Mouse (Mus musculus) liver, embryonic 15.5 days (tissue): ENCODE data around the gene Olfr641. TPM values are rescaled to one million over a fixed set of nuclear protein-coding genes. Genes with fewer than 3 reads are reported as not detected.

Experiments
- ATAC-seq: fragments of 200-750 bp; cut with Nextera tagmentation; 2 replicates; pipeline ENCODE4 v1.8.0; 2017; ENCODE audit warnings: moderate number of reproducible peaks, mild to moderate bottlenecking, moderate library complexity; ENCODE audit not compliant: insufficient read depth
- H3K27ac ChIP-seq: fragments of 300-500 bp; sonication (generic); replicated peaks from 2 replicates; pipeline ENCODE4 v1.5.1; 2015; ENCODE audit warnings: mild to moderate bottlenecking, inconsistent platforms
- H3K27me3 ChIP-seq: fragments of 300-500 bp; sonication (generic); 2 replicates; pipeline ENCODE4 v1.6.1; 2015; ENCODE audit warnings: mild to moderate bottlenecking, inconsistent platforms
- H3K36me3 ChIP-seq: fragments of 300-500 bp; sonication (generic); replicated peaks from 2 replicates; pipeline ENCODE4 v1.6.1; 2015; ENCODE audit warnings: moderate library complexity, mild to moderate bottlenecking, inconsistent platforms
- H3K4me1 ChIP-seq: fragments of 300-500 bp; sonication (generic); replicated peaks from 2 replicates; pipeline ENCODE4 v1.6.1; 2015; ENCODE audit warnings: inconsistent platforms
- H3K4me2 ChIP-seq: fragments of 300-500 bp; sonication (generic); 2 replicates; pipeline ENCODE4 v1.6.1; 2015; ENCODE audit warnings: moderate library complexity, mild to moderate bottlenecking, inconsistent platforms
- H3K4me3 ChIP-seq: fragments of 300-500 bp; sonication (generic); replicated peaks from 2 replicates; pipeline ENCODE4 v1.5.1; 2015; ENCODE audit warnings: mild to moderate bottlenecking, inconsistent platforms
- H3K9ac ChIP-seq: fragments of 300-500 bp; sonication (generic); 2 replicates; pipeline ENCODE4 v1.6.1; 2015; ENCODE audit warnings: moderate library complexity, mild to moderate bottlenecking, inconsistent platforms
- H3K9me3 ChIP-seq: fragments of 300-500 bp; sonication (generic); replicated peaks from 2 replicates; pipeline ENCODE4 v1.6.1; 2016; ENCODE audit warnings: inconsistent platforms
- WGBS: fragments of 180-500 bp; shearing (Covaris S2); methylation state at CpG from one replicate; pipeline ENCODE4 v1.1.7; 2015; ENCODE audit warnings: mixed read lengths; ENCODE audit not compliant: insufficient replicate concordance; 5-methylcytosine and 5-hydroxymethylcytosine counted together
- polyA plus RNA-seq: library from polyadenylated mRNA; unstranded; fragments of >200 nt; fragmentation: Nextera tagmentation; extraction: Ambion mirVana; gene quantifications from 2 replicates; pipeline ENCODE4 v1.2.1, GENCODE M21; 2015

Olfr641 gene
- polyA plus RNA-seq, 1 experiment from 2014 or later = not detected

- WGBS = 53% methylated on average over 2 of the region's 2 CpGs
- ATAC-seq = no peak
- H3K9me3 ChIP-seq = no peaks in the 10 kb centered on the region
Observed at GRCm38 (mm10) chr7:104071769-104072168, 36.5 kb downstream of the Olfr641 start, which contains the start of gene Olfr644. TSS of gene Olfr644 (minus strand) at chr7:104071869.

GRCm38 (mm10) chr7:104085365-104085764 lies 50.1 kb downstream of the Olfr641 start, which contains the start of gene Olfr645:
TSS of gene Olfr645 (minus strand) at chr7:104085465.
- H3K27me3 ChIP-seq = no peaks in the 10 kb centered on the region
- no peak for ATAC-seq
- WGBS = 58% methylated on average over 1 of the region's 1 CpGs
- no peak within 1 kb of the TSS for H3K27ac ChIP-seq
- no peaks in the 10 kb centered on the region for H3K36me3 ChIP-seq
- H3K4me2 ChIP-seq = no peak within 1 kb of the TSS
- H3K4me1 ChIP-seq = no peaks in the 10 kb centered on the region
- H3K9ac ChIP-seq = no peak within 1 kb of the TSS
- H3K9me3 ChIP-seq = no peaks in the 10 kb centered on the region
- no peak within 1 kb of the TSS for H3K4me3 ChIP-seq

More at GRCm38 (mm10) chr7:104071769-104072168, 36.5 kb downstream of the Olfr641 start, which contains the start of gene Olfr644:
- Histone ChIP-seq H3K4me1 (no peaks in the 10 kb centered on the region), H3K27me3 (no peaks in the 10 kb centered on the region), H3K4me3 (no peak within 1 kb of the TSS), H3K9ac (no peak within 1 kb of the TSS), H3K36me3 (no peaks in the 10 kb centered on the region), H3K4me2 (no peak within 1 kb of the TSS), H3K27ac (no peak within 1 kb of the TSS)

Other genes with a start within 250 kb of the Olfr641 start
- not detected in 2 replicates for gene Olfr67, start 243.6 kb upstream of the Olfr641 start, polyA plus RNA-seq
- gene Hbb-bt, start 221.4 kb upstream of the Olfr641 start, polyA plus RNA-seq = 48,050 and 52,773 TPM in 2 replicates
- gene Hbb-bs, start 207.3 kb upstream of the Olfr641 start, polyA plus RNA-seq = 116,188 and 122,775 TPM in 2 replicates
- gene Hbb-bh2, start 194.9 kb upstream of the Olfr641 start, polyA plus RNA-seq = not detected in 2 replicates
- gene Hbb-bh1, start 192.3 kb upstream of the Olfr641 start, polyA plus RNA-seq = 44.8 and 64.6 TPM in 2 replicates
- gene Hbb-y, start 182.2 kb upstream of the Olfr641 start, polyA plus RNA-seq = 304 and 542 TPM in 2 replicates
- 0.13 TPM in 1 of 2 replicates, not detected in the other for gene Olfr66, start 149.2 kb upstream of the Olfr641 start, polyA plus RNA-seq
- not detected in 2 replicates for gene Olfr64, start 141.0 kb upstream of the Olfr641 start, polyA plus RNA-seq
- not detected in 2 replicates for gene Olfr65, start 132.0 kb upstream of the Olfr641 start, polyA plus RNA-seq
- 0.20 and 0.48 TPM in 2 replicates for gene Olfr631, start 106.6 kb upstream of the Olfr641 start, polyA plus RNA-seq
- 0.16 and 0.23 TPM in 2 replicates for gene Olfr632, start 101.1 kb upstream of the Olfr641 start, polyA plus RNA-seq
- 0.02 TPM in 1 of 2 replicates, not detected in the other for gene Olfr633, start 91.0 kb upstream of the Olfr641 start, polyA plus RNA-seq
- not detected in 2 replicates for gene Olfr635, start 64.3 kb upstream of the Olfr641 start, polyA plus RNA-seq
- gene Olfr638, start 36.7 kb upstream of the Olfr641 start, polyA plus RNA-seq = not detected in 2 replicates
- not detected in 2 replicates for gene Olfr639, start 18.1 kb upstream of the Olfr641 start, polyA plus RNA-seq
- not detected in 2 replicates for gene Olfr640, start 9.9 kb upstream of the Olfr641 start, polyA plus RNA-seq
- gene Olfr642, start 17.2 kb downstream of the Olfr641 start, polyA plus RNA-seq = not detected in 2 replicates
- gene 4930516K23Rik, start 26.0 kb downstream of the Olfr641 start, polyA plus RNA-seq = not detected in 2 replicates
- gene Olfr644, start 36.4 kb downstream of the Olfr641 start, polyA plus RNA-seq = not detected in 2 replicates
- not detected in 2 replicates for gene Olfr645, start 50.0 kb downstream of the Olfr641 start, polyA plus RNA-seq
- gene Olfr646, start 69.4 kb downstream of the Olfr641 start, polyA plus RNA-seq = not detected in 2 replicates
- gene Ubqln5, start 94.4 kb downstream of the Olfr641 start, polyA plus RNA-seq = not detected in 2 replicates
- not detected in 2 replicates for gene Olfr643, start 102.0 kb downstream of the Olfr641 start, polyA plus RNA-seq
- not detected in 2 replicates for gene Ubqln3, start 107.8 kb downstream of the Olfr641 start, polyA plus RNA-seq
- gene Ubqlnl, start 115.1 kb downstream of the Olfr641 start, polyA plus RNA-seq = not detected in 2 replicates
- not detected in 2 replicates for gene Olfm5, start 129.4 kb downstream of the Olfr641 start, polyA plus RNA-seq
- gene Olfr648, start 147.9 kb downstream of the Olfr641 start, polyA plus RNA-seq = 0.06 and 0.08 TPM in 2 replicates
- not detected in 2 replicates for gene Olfr649, start 160.5 kb downstream of the Olfr641 start, polyA plus RNA-seq
- gene Trim6, start 183.3 kb downstream of the Olfr641 start, polyA plus RNA-seq = 0.43 and 0.50 TPM in 2 replicates
- 1.6 and 1.8 TPM in 2 replicates for gene Trim34a, start 209.0 kb downstream of the Olfr641 start, polyA plus RNA-seq